In the genomic region with DNA sequence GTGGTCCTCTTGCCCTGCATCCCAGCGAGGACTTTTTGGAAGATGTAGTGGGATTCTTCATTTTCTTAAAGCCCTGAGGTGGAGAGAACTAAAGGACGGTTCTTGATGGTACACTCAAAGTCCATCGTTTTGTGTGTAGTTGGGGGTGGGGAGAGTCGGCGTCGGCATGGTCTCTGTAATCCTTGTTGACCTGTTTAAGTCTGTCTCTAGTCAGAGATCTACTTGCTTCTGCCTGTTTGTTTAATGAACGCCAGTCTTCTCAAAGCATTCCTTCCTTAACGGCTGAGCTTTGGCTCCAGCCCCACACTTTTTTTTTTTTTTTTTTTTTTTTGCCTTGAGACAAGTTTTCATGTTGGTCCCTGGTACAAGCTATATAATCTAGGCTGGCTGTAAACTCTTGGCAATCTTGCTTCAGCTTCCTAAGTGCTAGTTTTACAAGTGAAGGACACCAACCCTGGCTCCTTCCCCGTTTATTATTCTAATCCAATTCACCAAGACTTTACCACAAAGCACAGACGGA, we compare ENCODE assay signal across 8 mouse cellular contexts. TPM values are rescaled to one million over a fixed set of nuclear protein-coding genes. Genes with fewer than 3 reads are reported as not detected.
DNase-seq lines count a peak whose midpoint lies in the region; ATAC-seq and TF ChIP-seq lines count a peak whose summit lies in the region.

No protein-coding gene starts in this region.

- no peak overlapping the region; the same call in 1 of the 2 replicates for H3K27ac ChIP-seq in cerebellum, adult 2 months (ENCODE audit: insufficient read depth, low read length)
- H3K27ac ChIP-seq in forebrain, embryonic 15.5 days (replicated peaks) = peak overlapping the region; percentile 82
- 0 out of 2 replicates have a peak overlapping the region, but pooled peaks have one; percentile 85 for H3K27ac ChIP-seq in liver, embryonic 16.5 days (ENCODE audit: low read length)

- WGBS in cerebellum, adult 2 months = 8% methylated on average over 10 of the region's 10 CpGs
- 8% methylated on average over 10 of the region's 10 CpGs for WGBS in forebrain, embryonic 15.5 days
- whole genome bisulfite sequencing in liver, embryonic 16.5 days (ENCODE audit: insufficient replicate concordance) = 15% methylated on average over 10 of the region's 10 CpGs

- no peaks in the 10 kb centered on the region for H3K9me3 ChIP-seq in forebrain, embryonic 15.5 days
- H3K9me3 ChIP-seq in liver, embryonic 16.5 days (replicated peaks; ENCODE audit: control insufficient read depth, low read length) = no peaks in the 10 kb centered on the region

- H3K4me1 ChIP-seq in cerebellum, adult 2 months (ENCODE audit: control insufficient read depth, insufficient read depth, low read length) = peaks cover 3% of the 10 kb centered on the region
- peaks cover 11% of the 10 kb centered on the region for H3K4me1 ChIP-seq in forebrain, embryonic 15.5 days
- peaks cover 20% of the 10 kb centered on the region for H3K4me1 ChIP-seq in liver, embryonic 16.5 days (ENCODE audit: control insufficient read depth, low read depth, low read length)

- no peaks in the 10 kb centered on the region for H3K27me3 ChIP-seq in cerebellum, adult 2 months (ENCODE audit: control insufficient read depth, insufficient read depth, low read length)
- H3K27me3 ChIP-seq in forebrain, embryonic 15.5 days = no peaks in the 10 kb centered on the region
- no peaks in the 10 kb centered on the region for H3K27me3 ChIP-seq in liver, embryonic 16.5 days (ENCODE audit: control insufficient read depth, insufficient read depth, low read depth, low read length)

- no peak for TF ChIP-seq POLR2A in cerebellum, adult 2 months (IDR thresholded peaks at IDR 0.05; ENCODE audit: borderline replicate concordance, insufficient read depth, low read length)

- H3K9ac ChIP-seq in forebrain, embryonic 15.5 days (replicated peaks) = peak overlapping the region; percentile 90
- peak overlapping the region; percentile 78 for H3K9ac ChIP-seq in liver, embryonic 16.5 days (ENCODE audit: low read depth, low read length)

- peak overlapping the region; percentile 92 for H3K4me3 ChIP-seq in cerebellum, adult 2 months (replicated peaks; ENCODE audit: insufficient read depth, low read depth, low read length)
- H3K4me3 ChIP-seq in forebrain, embryonic 15.5 days = peak overlapping the region; percentile 91
- H3K4me3 ChIP-seq in liver, embryonic 16.5 days (ENCODE audit: low read depth, low read length) = peak overlapping the region; percentile 72

- ATAC-seq in forebrain, embryonic 15.5 days (replicated peaks) = no peak
- ATAC-seq in liver, embryonic 16.5 days (ENCODE audit: low read depth) = peak; percentile 2; the same call in 1 of the 2 replicates

- no peak for TF ChIP-seq CTCF in cerebellum, adult 2 months (IDR thresholded peaks at IDR 0.05; ENCODE audit: borderline replicate concordance, insufficient read depth, low read depth, low read length)

- peak overlapping the region; percentile 59 for H3K4me2 ChIP-seq in forebrain, embryonic 15.5 days (replicated peaks)
- H3K4me2 ChIP-seq in liver, embryonic 16.5 days (ENCODE audit: low read depth, low read length) = peak overlapping the region; percentile 93

- no peak for DNase-seq in cerebellum, adult 2 months
- no peak for DNase-seq in cerebellum, postnatal 14 days
- peak; percentile 21 for DNase-seq in 3T3-L1 (ENCODE audit: low read depth, low spot score)
- no peak for DNase-seq in layer of hippocampus, postnatal 36 days
- no peak for DNase-seq in ovary, postnatal 10 days (ENCODE audit: low spot score)
- DNase-seq in left cerebral cortex, adult 8-10 months (ENCODE audit: low spot score in 2 of 2) = no peak

- H3K36me3 ChIP-seq in forebrain, embryonic 15.5 days = peaks cover 37% of the 10 kb centered on the region
- peaks cover 34% of the 10 kb centered on the region for H3K36me3 ChIP-seq in liver, embryonic 16.5 days (ENCODE audit: control insufficient read depth, insufficient read depth)

RNA-seq across cellular contexts. Expression of gene Trnau1ap, which starts 0.6 kb away (rescaled TPM):
- 17.9 and 19.1 TPM in 2 replicates for polyA plus RNA-seq in cerebellum, adult 2 months (2012; rRNA removed)
- 86.3 and 92.3 TPM in 2 replicates for polyA plus RNA-seq in forebrain, embryonic 15.5 days (2015; fragmentation: Nextera tagmentation; extraction: Ambion mirVana)
- polyA plus RNA-seq in liver, embryonic 16.5 days (2015; fragmentation: Nextera tagmentation; extraction: Ambion mirVana) = 26.9 and 27.3 TPM in 2 replicates
- 10 to 100 TPM; 18.6 to 19.6 TPM for total RNA-seq in layer of hippocampus, postnatal 36 days (2021)
- total RNA-seq in left cerebral cortex, adult 8-10 months (2022) = 10 to 100 TPM; 20.6 to 30.6 (median 29.0) TPM

RNA-seq across cellular contexts. Expression of gene Rcc1, which starts 23.5 kb away (rescaled TPM):
- 8.4 and 9.6 TPM in 2 replicates for polyA plus RNA-seq in cerebellum, adult 2 months (2012; rRNA removed)
- 53.3 and 55.1 TPM in 2 replicates for polyA plus RNA-seq in forebrain, embryonic 15.5 days (2015; fragmentation: Nextera tagmentation; extraction: Ambion mirVana)
- polyA plus RNA-seq in liver, embryonic 16.5 days (2015; fragmentation: Nextera tagmentation; extraction: Ambion mirVana) = 41.3 and 44.2 TPM in 2 replicates
- total RNA-seq in layer of hippocampus, postnatal 36 days (2021) = 10 to 100 TPM; 11.9 to 13.4 TPM
- total RNA-seq in left cerebral cortex, adult 8-10 months (2022) = 10 to 100 TPM; 12.0 to 15.5 (median 14.2) TPM

RNA-seq across cellular contexts. Expression of gene Rab42, which starts 26.7 kb away (rescaled TPM):
- polyA plus RNA-seq in cerebellum, adult 2 months (2012; rRNA removed) = 2.2 and 3.1 TPM in 2 replicates
- polyA plus RNA-seq in forebrain, embryonic 15.5 days (2015; fragmentation: Nextera tagmentation; extraction: Ambion mirVana) = 0.60 and 1.0 TPM in 2 replicates
- 0.41 and 0.61 TPM in 2 replicates for polyA plus RNA-seq in liver, embryonic 16.5 days (2015; fragmentation: Nextera tagmentation; extraction: Ambion mirVana)
- total RNA-seq in layer of hippocampus, postnatal 36 days (2021) = 1 to 10 TPM; 1.2 to 2.6 TPM
- 1 to 10 TPM; 1.5 to 3.3 (median 2.3) TPM for total RNA-seq in left cerebral cortex, adult 8-10 months (2022)

RNA-seq across cellular contexts. Expression of gene Taf12, which starts 55.7 kb away (rescaled TPM):
- polyA plus RNA-seq in cerebellum, adult 2 months (2012; rRNA removed) = 22.5 and 24.3 TPM in 2 replicates
- 44.6 and 50.5 TPM in 2 replicates for polyA plus RNA-seq in forebrain, embryonic 15.5 days (2015; fragmentation: Nextera tagmentation; extraction: Ambion mirVana)
- polyA plus RNA-seq in liver, embryonic 16.5 days (2015; fragmentation: Nextera tagmentation; extraction: Ambion mirVana) = 31.0 and 35.3 TPM in 2 replicates
- 10 to 100 TPM; 23.6 to 23.7 TPM for total RNA-seq in layer of hippocampus, postnatal 36 days (2021)
- 10 to 100 TPM; 15.7 to 22.4 (median 20.4) TPM for total RNA-seq in left cerebral cortex, adult 8-10 months (2022)
